Mouse (Mus musculus): ENCODE measurements around the gene Clk3. TPM values are rescaled to one million over a fixed set of nuclear protein-coding genes. Genes with fewer than 3 reads are reported as not detected.
A peak's percentile ranks its signal among the peaks of the same experiment; 100 is the strongest.
"Not testable (repeated sequence)": the region's sequence is repeated elsewhere in the genome, so short reads cannot be mapped to it uniquely, and the experiment has no call there.

Clk3 gene
- polyA plus RNA-seq, 1 experiment from 2014 or later, result 67.0 TPM

- no peak overlapping the region for H3K4me2 ChIP-seq
- no peaks in the 10 kb centered on the region for H3K9me3 ChIP-seq
- H3K9ac ChIP-seq, result no peak overlapping the region
- peaks cover 18% of the 10 kb centered on the region for H3K4me1 ChIP-seq (replicated peaks)
- peaks cover 41% of the 10 kb centered on the region for H3K36me3 ChIP-seq
- H3K4me3 ChIP-seq, result no peak overlapping the region
- WGBS, result 81% methylated on average over 2 of the region's 2 CpGs
- H3K27me3 ChIP-seq, result no peaks in the 10 kb centered on the region
- ATAC-seq (ENCODE audit: low FRiP score, low read depth), result no peak
- no peak overlapping the region for H3K27ac ChIP-seq (replicated peaks)
Measured at GRCm38 (mm10) chr9:57712194-57712593, 53.5 kb downstream of the Clk3 start.

- not testable (repeated sequence) for H3K4me3 ChIP-seq; H3K4me2 ChIP-seq; H3K9ac ChIP-seq; ATAC-seq (ENCODE audit: low FRiP score, low read depth); H3K9me3 ChIP-seq; H3K27ac ChIP-seq (replicated peaks); H3K27me3 ChIP-seq
- Histone ChIP-seq H3K36me3 (peaks cover 23% of the 10 kb centered on the region; the same call in 1 of the 2 replicates), H3K4me1 (replicated peaks) (peaks cover 18% of the 10 kb centered on the region)
- 93% methylated on average over 5 of the region's 5 CpGs for WGBS
Measured at GRCm38 (mm10) chr9:57710214-57710613, 55.4 kb downstream of the Clk3 start.

DNA sequence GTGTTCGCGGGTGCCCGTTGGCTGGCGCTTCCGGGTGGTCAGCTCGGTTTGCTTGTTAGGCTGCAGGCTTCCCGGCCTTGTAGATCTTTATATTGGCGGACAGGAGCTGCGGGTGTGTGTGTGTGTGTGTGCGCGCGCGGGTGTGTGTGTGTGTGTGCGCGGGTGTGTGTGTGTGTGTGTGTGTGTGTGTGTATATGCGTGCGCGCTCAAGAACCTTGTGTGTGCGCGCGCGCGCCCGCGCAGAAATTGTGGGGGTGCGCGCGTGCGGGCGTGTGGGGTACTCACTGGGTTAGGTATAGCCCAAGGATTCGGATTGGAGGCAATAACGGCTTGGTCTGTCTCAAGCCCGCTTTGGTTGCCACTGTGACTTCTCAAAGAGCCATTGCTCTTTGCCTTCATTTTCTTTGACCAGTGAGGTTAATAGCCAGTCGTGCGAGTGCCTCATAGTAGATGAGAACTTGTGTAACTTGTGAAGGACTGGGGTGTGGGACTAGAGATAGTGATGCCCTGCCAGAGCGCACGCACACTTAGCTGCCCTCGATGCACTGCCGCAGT lies 56.9 kb downstream of the Clk3 start:
- Histone ChIP-seq H3K4me3 (peak overlapping the region; percentile 90), H3K4me2 (peak overlapping the region; percentile 82), H3K9me3 (no peaks in the 10 kb centered on the region), H3K27ac (replicated peaks) (peak overlapping the region; percentile 85), H3K27me3 (no peaks in the 10 kb centered on the region), H3K4me1 (replicated peaks) (peaks cover 18% of the 10 kb centered on the region), H3K36me3 (peaks cover 9% of the 10 kb centered on the region; the same call in 1 of the 2 replicates), H3K9ac (peak overlapping the region; percentile 87)
- WGBS, result 3% methylated on average over 36 of the region's 39 CpGs
- peak; percentile 78 for ATAC-seq (ENCODE audit: low FRiP score, low read depth)

- ATAC-seq (ENCODE audit: low FRiP score, low read depth), result peak; percentile 93
- no peaks in the 10 kb centered on the region for H3K9me3 ChIP-seq
- H3K27me3 ChIP-seq, result no peaks in the 10 kb centered on the region
Measured at GRCm38 (mm10) chr9:57708068-57708719, 57.5 kb downstream of the Clk3 start, which contains the start of gene Edc3. TSS of gene Edc3 (plus strand) at chr9:57708540.

GRCm38 (mm10) chr9:57706496-57706895 lies 59.2 kb downstream of the Clk3 start:
- Histone ChIP-seq H3K9ac (no peak overlapping the region), H3K4me2 (no peak overlapping the region), H3K9me3 (no peaks in the 10 kb centered on the region), H3K27me3 (no peaks in the 10 kb centered on the region), H3K36me3 (no peaks in the 10 kb centered on the region), H3K4me3 (no peak overlapping the region), H3K27ac (replicated peaks) (no peak overlapping the region), H3K4me1 (replicated peaks) (peaks cover 18% of the 10 kb centered on the region)
- 91% methylated on average over 3 of the region's 3 CpGs for WGBS
- no peak for ATAC-seq (ENCODE audit: low FRiP score, low read depth)

More at GRCm38 (mm10) chr9:57708068-57708719, 57.5 kb downstream of the Clk3 start, which contains the start of gene Edc3:
- Histone ChIP-seq H3K9ac (peak within 1 kb of the TSS; percentile 87), H3K4me1 (replicated peaks) (peaks cover 18% of the 10 kb centered on the region), H3K4me3 (peak within 1 kb of the TSS; percentile 90), H3K4me2 (peak within 1 kb of the TSS; percentile 82), H3K36me3 (0 out of 2 replicates have a peak, but pooled peaks cover 5% of the 10 kb centered on the region), H3K27ac (replicated peaks) (peak within 1 kb of the TSS; percentile 85)
- 1% methylated on average over 23 of the region's 23 CpGs for WGBS

Other genes starting within 250 kb of the Clk3 start
- 894 and 915 TPM in 2 replicates for gene Cox5a, start 244.6 kb downstream of the Clk3 start, polyA plus RNA-seq (2015; fragmentation: Nextera tagmentation; extraction: Ambion mirVana)
- gene Fam219b, start 228.3 kb downstream of the Clk3 start, polyA plus RNA-seq (2015; fragmentation: Nextera tagmentation; extraction: Ambion mirVana), result 25.0 TPM in 2 replicates
- 74.7 and 75.9 TPM in 2 replicates for gene Mpi, start 213.1 kb downstream of the Clk3 start, polyA plus RNA-seq (2015; fragmentation: Nextera tagmentation; extraction: Ambion mirVana)
- gene Scamp2, start 204.9 kb downstream of the Clk3 start, polyA plus RNA-seq (2015; fragmentation: Nextera tagmentation; extraction: Ambion mirVana), result 48.6 and 48.9 TPM in 2 replicates
- 30.9 and 34.6 TPM in 2 replicates for gene Ulk3, start 176.4 kb downstream of the Clk3 start, polyA plus RNA-seq (2015; fragmentation: Nextera tagmentation; extraction: Ambion mirVana)
- gene Cplx3, start 159.6 kb downstream of the Clk3 start, polyA plus RNA-seq (2015; fragmentation: Nextera tagmentation; extraction: Ambion mirVana), result 0.19 and 1.3 TPM in 2 replicates
- not detected in 2 replicates for gene Lman1l, start 145.1 kb downstream of the Clk3 start, polyA plus RNA-seq (2015; fragmentation: Nextera tagmentation; extraction: Ambion mirVana)
- gene Csk, start 112.2 kb downstream of the Clk3 start, polyA plus RNA-seq (2015; fragmentation: Nextera tagmentation; extraction: Ambion mirVana), result 36.6 and 44.5 TPM in 2 replicates
- not detected in 2 replicates for gene Cyp1a2, start 82.2 kb downstream of the Clk3 start, polyA plus RNA-seq (2015; fragmentation: Nextera tagmentation; extraction: Ambion mirVana)
- gene Cyp1a1, start 77.9 kb downstream of the Clk3 start, polyA plus RNA-seq (2015; fragmentation: Nextera tagmentation; extraction: Ambion mirVana), result 0.05 and 0.19 TPM in 2 replicates
- gene Edc3, start 57.3 kb downstream of the Clk3 start, polyA plus RNA-seq (2015; fragmentation: Nextera tagmentation; extraction: Ambion mirVana), result 30.8 and 31.0 TPM in 2 replicates
- gene Arid3b, start 70.9 kb upstream of the Clk3 start, polyA plus RNA-seq (2015; fragmentation: Nextera tagmentation; extraction: Ambion mirVana), result 7.7 and 8.5 TPM in 2 replicates
- 164 and 172 TPM in 2 replicates for gene Ubl7, start 145.1 kb upstream of the Clk3 start, polyA plus RNA-seq (2015; fragmentation: Nextera tagmentation; extraction: Ambion mirVana)
- 2.5 and 3.7 TPM in 2 replicates for gene Sema7a, start 174.3 kb upstream of the Clk3 start, polyA plus RNA-seq (2015; fragmentation: Nextera tagmentation; extraction: Ambion mirVana)
- 1.4 and 2.3 TPM in 2 replicates for gene Cyp11a1, start 240.6 kb upstream of the Clk3 start, polyA plus RNA-seq (2015; fragmentation: Nextera tagmentation; extraction: Ambion mirVana)

All from hindbrain, embryonic 15.5 days (tissue).